ENCODE assay signal across 9 mouse cellular contexts in genomic region chr7:27490227-27490542, GRCm38 (mm10). TPM values are rescaled to one million over a fixed set of nuclear protein-coding genes. Genes with fewer than 3 reads are reported as not detected.
A peak's percentile ranks its signal among the peaks of the same experiment; 100 is the strongest.
DNase-seq lines count a peak whose midpoint lies in the region; ATAC-seq and TF ChIP-seq lines count a peak whose summit lies in the region.
"Had no signal": no experiment of that assay in that cellular context is flagged by ENCODE, and none has a peak within 500 bp of the region (broad histone marks: within the 10 kb centered on the region; RNA-seq: fewer than 3 reads in every experiment).

No protein-coding gene starts in this region.

- peaks cover 10% of the 10 kb centered on the region; the same call in 1 of the 2 replicates for H3K36me3 ChIP-seq in embryonic facial prominence, embryonic 15.5 days
- 0 out of 2 replicates have a peak, but pooled peaks cover 3% of the 10 kb centered on the region for H3K36me3 ChIP-seq in intestine, embryonic 16.5 days (ENCODE audit: control insufficient read depth, insufficient read depth, low read length)
- no peaks in the 10 kb centered on the region for H3K36me3 ChIP-seq in neural tube, embryonic 12.5 days

- peak overlapping the region; percentile 92 for H3K27ac ChIP-seq in embryonic facial prominence, embryonic 15.5 days (replicated peaks)
- peak overlapping the region; percentile 95 for H3K27ac ChIP-seq in intestine, embryonic 16.5 days (ENCODE audit: low read length)
- H3K27ac ChIP-seq in neural tube, embryonic 12.5 days: no peak overlapping the region

- no peak for ATAC-seq in embryonic facial prominence, embryonic 15.5 days (ENCODE audit: insufficient number of reproducible peaks, low FRiP score, low TSS enrichment, low read depth)
- no peak for ATAC-seq in intestine, embryonic 16.5 days
- ATAC-seq in neural tube, embryonic 12.5 days (ENCODE audit: low FRiP score, low read depth): no peak
- no peak for ATAC-seq in granulocyte monocyte progenitor cell, adult 5-6 weeks (replicated peaks; ENCODE audit: poor library complexity, severe bottlenecking)

- no peaks in the 10 kb centered on the region for H3K9me3 ChIP-seq in embryonic facial prominence, embryonic 15.5 days (replicated peaks)
- no peaks in the 10 kb centered on the region for H3K9me3 ChIP-seq in intestine, embryonic 16.5 days (ENCODE audit: control insufficient read depth, low read length)
- no peaks in the 10 kb centered on the region for H3K9me3 ChIP-seq in neural tube, embryonic 12.5 days

- no peak for DNase-seq in lung, adult 2 months
- DNase-seq in lung, postnatal 4 days: no peak
- no peak for DNase-seq in adrenal gland, postnatal 14 days
- DNase-seq in layer of hippocampus, adult 11-12 months (ENCODE audit: low spot score): no peak

- no peaks in the 10 kb centered on the region for H3K27me3 ChIP-seq in embryonic facial prominence, embryonic 15.5 days
- no peaks in the 10 kb centered on the region for H3K27me3 ChIP-seq in intestine, embryonic 16.5 days (replicated peaks; ENCODE audit: control insufficient read depth, insufficient read depth, low read length)
- no peaks in the 10 kb centered on the region for H3K27me3 ChIP-seq in neural tube, embryonic 12.5 days (replicated peaks)

- TF ChIP-seq CTCF in lung, adult 2 months (IDR thresholded peaks at IDR 0.05; ENCODE audit: insufficient read depth, low read length): no peak

- peak overlapping the region; percentile 39 for H3K4me3 ChIP-seq in lung, adult 2 months (replicated peaks; ENCODE audit: extremely low read depth, low read depth, low read length)
- H3K4me3 ChIP-seq in embryonic facial prominence, embryonic 15.5 days (replicated peaks): peak overlapping the region; percentile 36
- H3K4me3 ChIP-seq in intestine, embryonic 16.5 days (ENCODE audit: low read length): peak overlapping the region; percentile 49
- H3K4me3 ChIP-seq in neural tube, embryonic 12.5 days: 0 out of 2 replicates have a peak overlapping the region, but pooled peaks have one; percentile 34

- 11% methylated on average over 4 of the region's 4 CpGs for WGBS in lung, adult 2 months
- WGBS in embryonic facial prominence, embryonic 15.5 days: 13% methylated on average over 4 of the region's 4 CpGs
- 30% methylated on average over 4 of the region's 4 CpGs for WGBS in intestine, embryonic 16.5 days
- WGBS in neural tube, embryonic 12.5 days: 46% methylated on average over 4 of the region's 4 CpGs

- H3K4me2 ChIP-seq in embryonic facial prominence, embryonic 15.5 days (replicated peaks): peak overlapping the region; percentile 50
- H3K4me2 ChIP-seq in intestine, embryonic 16.5 days (ENCODE audit: low read depth, low read length): peak overlapping the region; percentile 61
- H3K4me2 ChIP-seq in neural tube, embryonic 12.5 days (replicated peaks): peak overlapping the region; percentile 67

- peaks cover 21% of the 10 kb centered on the region for H3K4me1 ChIP-seq in lung, adult 2 months (ENCODE audit: control insufficient read depth, insufficient read depth, low read length)
- H3K4me1 ChIP-seq in embryonic facial prominence, embryonic 15.5 days: peaks cover 42% of the 10 kb centered on the region
- H3K4me1 ChIP-seq in intestine, embryonic 16.5 days (ENCODE audit: control insufficient read depth, insufficient read depth, low read length): peaks cover 36% of the 10 kb centered on the region
- peaks cover 24% of the 10 kb centered on the region for H3K4me1 ChIP-seq in neural tube, embryonic 12.5 days

- peak overlapping the region; percentile 13; the same call in 1 of the 2 replicates for H3K9ac ChIP-seq in embryonic facial prominence, embryonic 15.5 days
- H3K9ac ChIP-seq in intestine, embryonic 16.5 days (ENCODE audit: low read depth, low read length): peak overlapping the region; percentile 69
- H3K9ac ChIP-seq in neural tube, embryonic 12.5 days: peak overlapping the region; percentile 67

- TF ChIP-seq POLR2A in lung, adult 2 months (IDR thresholded peaks at IDR 0.05; ENCODE audit: borderline replicate concordance, extremely low read depth, low read depth, low read length): no peak

RNA-seq across cellular contexts. Expression of gene Sertad1, which starts 3.5 kb away (rescaled TPM):
- polyA plus RNA-seq in lung, adult 2 months (2012; rRNA removed): 50.7 and 56.1 TPM in 2 replicates
- 41.7 and 51.6 TPM in 2 replicates for polyA plus RNA-seq in embryonic facial prominence, embryonic 15.5 days (2015; fragmentation: Nextera tagmentation; extraction: Ambion mirVana)
- 40.9 and 43.4 TPM in 2 replicates for polyA plus RNA-seq in intestine, embryonic 16.5 days (2015; fragmentation: Nextera tagmentation; extraction: Ambion mirVana)
- polyA plus RNA-seq in neural tube, embryonic 12.5 days (2016; fragmentation: Nextera tagmentation; extraction: Ambion mirVana): 14.6 and 14.8 TPM in 2 replicates
- 24.5 and 26.3 TPM in 2 replicates for total RNA-seq in adrenal gland, postnatal 14 days (2021)
- total RNA-seq in granulocyte monocyte progenitor cell, adult 5-6 weeks (2014; fragmentation: Nextera tagmentation): 1.9 and 2.2 TPM in 2 replicates
- 3.7 and 8.9 TPM in 2 replicates for total RNA-seq in granulocyte monocyte progenitor cell, adult 5-6 weeks (2017)

RNA-seq across cellular contexts. Expression of gene Prx, which starts 8.9 kb away (rescaled TPM):
- polyA plus RNA-seq in lung, adult 2 months (2012; rRNA removed): 62.0 and 67.4 TPM in 2 replicates
- 5.1 and 6.7 TPM in 2 replicates for polyA plus RNA-seq in embryonic facial prominence, embryonic 15.5 days (2015; fragmentation: Nextera tagmentation; extraction: Ambion mirVana)
- polyA plus RNA-seq in intestine, embryonic 16.5 days (2015; fragmentation: Nextera tagmentation; extraction: Ambion mirVana): 2.2 and 2.6 TPM in 2 replicates
- 2.2 and 2.8 TPM in 2 replicates for polyA plus RNA-seq in neural tube, embryonic 12.5 days (2016; fragmentation: Nextera tagmentation; extraction: Ambion mirVana)
- total RNA-seq in adrenal gland, postnatal 14 days (2021): 2.7 and 3.5 TPM in 2 replicates
- total RNA-seq in granulocyte monocyte progenitor cell, adult 5-6 weeks (2014; fragmentation: Nextera tagmentation): 0.13 and 1.4 TPM in 2 replicates
- total RNA-seq in granulocyte monocyte progenitor cell, adult 5-6 weeks (2017): 0.52 and 0.62 TPM in 2 replicates

RNA-seq across cellular contexts. Expression of gene Sertad3, which starts 16.6 kb away (rescaled TPM):
- polyA plus RNA-seq in lung, adult 2 months (2012; rRNA removed): 10.2 and 10.5 TPM in 2 replicates
- 36.4 and 39.2 TPM in 2 replicates for polyA plus RNA-seq in embryonic facial prominence, embryonic 15.5 days (2015; fragmentation: Nextera tagmentation; extraction: Ambion mirVana)
- polyA plus RNA-seq in intestine, embryonic 16.5 days (2015; fragmentation: Nextera tagmentation; extraction: Ambion mirVana): 27.4 and 28.6 TPM in 2 replicates
- 20.5 and 22.2 TPM in 2 replicates for polyA plus RNA-seq in neural tube, embryonic 12.5 days (2016; fragmentation: Nextera tagmentation; extraction: Ambion mirVana)
- total RNA-seq in adrenal gland, postnatal 14 days (2021): 12.9 and 15.7 TPM in 2 replicates
- 4.6 and 5.3 TPM in 2 replicates for total RNA-seq in granulocyte monocyte progenitor cell, adult 5-6 weeks (2014; fragmentation: Nextera tagmentation)
- total RNA-seq in granulocyte monocyte progenitor cell, adult 5-6 weeks (2017): 5.1 and 7.9 TPM in 2 replicates

RNA-seq across cellular contexts. Expression of gene Hipk4, which starts 32.9 kb away (rescaled TPM):
- polyA plus RNA-seq in lung, adult 2 months (2012; rRNA removed): 1.3 and 1.8 TPM in 2 replicates
- polyA plus RNA-seq in embryonic facial prominence, embryonic 15.5 days (2015; fragmentation: Nextera tagmentation; extraction: Ambion mirVana): 0.77 and 1.1 TPM in 2 replicates
- 0.26 and 0.49 TPM in 2 replicates for polyA plus RNA-seq in intestine, embryonic 16.5 days (2015; fragmentation: Nextera tagmentation; extraction: Ambion mirVana)
- polyA plus RNA-seq in neural tube, embryonic 12.5 days (2016; fragmentation: Nextera tagmentation; extraction: Ambion mirVana): 0.44 and 0.54 TPM in 2 replicates
- total RNA-seq in adrenal gland, postnatal 14 days (2021): 0.44 and 0.64 TPM in 2 replicates
- 1.4 TPM in 1 of 2 replicates, not detected in the other for total RNA-seq in granulocyte monocyte progenitor cell, adult 5-6 weeks (2014; fragmentation: Nextera tagmentation)
- 0.05 and 0.09 TPM in 2 replicates for total RNA-seq in granulocyte monocyte progenitor cell, adult 5-6 weeks (2017)
- polyA plus RNA-seq: activated CD4-positive, CD25-positive, alpha-beta regulatory T cell, adult 4 months had no signal

RNA-seq across cellular contexts. Expression of gene Blvrb, which starts 42.4 kb away (rescaled TPM):
- polyA plus RNA-seq in lung, adult 2 months (2012; rRNA removed): 71.6 and 78.8 TPM in 2 replicates
- 73.0 and 73.5 TPM in 2 replicates for polyA plus RNA-seq in embryonic facial prominence, embryonic 15.5 days (2015; fragmentation: Nextera tagmentation; extraction: Ambion mirVana)
- polyA plus RNA-seq in intestine, embryonic 16.5 days (2015; fragmentation: Nextera tagmentation; extraction: Ambion mirVana): 75.6 and 89.7 TPM in 2 replicates
- polyA plus RNA-seq in neural tube, embryonic 12.5 days (2016; fragmentation: Nextera tagmentation; extraction: Ambion mirVana): 21.6 and 23.0 TPM in 2 replicates
- total RNA-seq in adrenal gland, postnatal 14 days (2021): 72.6 and 76.9 TPM in 2 replicates
- 10.4 and 12.2 TPM in 2 replicates for total RNA-seq in granulocyte monocyte progenitor cell, adult 5-6 weeks (2014; fragmentation: Nextera tagmentation)
- 6.2 and 8.6 TPM in 2 replicates for total RNA-seq in granulocyte monocyte progenitor cell, adult 5-6 weeks (2017)

Comparison
In these comparisons a context has a peak if more than half of its experiments do, and no peak if none do; other contexts are left out.
1. H3K9ac ChIP-seq: peak in every context shown above with its lines; median percentile 69 in intestine, embryonic 16.5 days; 67 in neural tube, embryonic 12.5 days; 13 in embryonic facial prominence, embryonic 15.5 days.